8 mouse cellular contexts compared by ENCODE assay signal in genomic region chr11:88046944-88047794, GRCm38 (mm10). TPM values are rescaled to one million over a fixed set of nuclear protein-coding genes. Genes with fewer than 3 reads are reported as not detected.
A peak's percentile ranks its signal among the peaks of the same experiment; 100 is the strongest.
DNase-seq lines count a peak whose midpoint lies in the region; ATAC-seq and TF ChIP-seq lines count a peak whose summit lies in the region.

Gene Srsf1 (plus strand): TSS chr11:88047373.

- intact Hi-C loops in gastrocnemius, adult 2 months (cut with DNase I) = loop anchor here (10.0 kb wide), 1 partner anchor 622 kb away; no protein-coding TSS in a partner anchor
- intact Hi-C loops in left cerebral cortex, adult 2 months (cut with DNase I) = loop anchor here (1.0 kb wide), 1 partner anchor 60 kb away; the partner anchor contains the start of gene Dynll2

- H3K4me3 ChIP-seq in gastrocnemius, adult 2 months = peak within 1 kb of the TSS; percentile 93
- H3K4me3 ChIP-seq in hindbrain, postnatal 0 days (ENCODE audit: low read length) = peak within 1 kb of the TSS; percentile 92
- H3K4me3 ChIP-seq in left cerebral cortex, adult 2 months = peak within 1 kb of the TSS; percentile 100

- H3K9me3 ChIP-seq in hindbrain, postnatal 0 days (ENCODE audit: low read length) = no peaks in the 10 kb centered on the region

- under 1% methylated on average over 60 of the region's 60 CpGs for WGBS in hindbrain, postnatal 0 days

- peak; percentile 85 for ATAC-seq in common myeloid progenitor, adult 5-6 weeks (replicated peaks; ENCODE audit: low read depth, poor library complexity, severe bottlenecking)
- peak; percentile 92 for ATAC-seq in hindbrain, postnatal 0 days
- peak; percentile 89 for ATAC-seq in megakaryocyte, adult 5-6 weeks (ENCODE audit: poor library complexity, severe bottlenecking)

- H3K4me1 ChIP-seq in hindbrain, postnatal 0 days (ENCODE audit: insufficient read depth, low read length) = peaks cover 15% of the 10 kb centered on the region

- H3K27ac ChIP-seq in gastrocnemius, adult 2 months = peak within 1 kb of the TSS; percentile 99
- peak within 1 kb of the TSS; percentile 99 for H3K27ac ChIP-seq in hindbrain, postnatal 0 days
- H3K27ac ChIP-seq in left cerebral cortex, adult 2 months = peak within 1 kb of the TSS; percentile 98

- DNase-seq in ZHBTc4 (ENCODE audit: low read depth, low spot score) = peak; percentile 99
- DNase-seq in gastrocnemius, adult 2 months = peak; percentile 99
- DNase-seq in hindbrain, postnatal 0 days (ENCODE audit: low spot score) = peak; percentile 100
- peak; percentile 96 to 97 for DNase-seq in left cerebral cortex, adult 2 months (ENCODE audit: extremely low spot score in 1 of 2, low spot score in 2 of 2)
- peak; percentile 97 to 98 for DNase-seq in right cerebral cortex, adult 2 months (ENCODE audit: low spot score in 2 of 2)
- DNase-seq in urinary bladder, postnatal 14 days (ENCODE audit: low spot score) = peak; percentile 99

- no peaks in the 10 kb centered on the region for H3K36me3 ChIP-seq in hindbrain, postnatal 0 days (ENCODE audit: insufficient read depth, low read length)

- no peaks in the 10 kb centered on the region for H3K27me3 ChIP-seq in hindbrain, postnatal 0 days (ENCODE audit: insufficient read depth, low read length)

- H3K4me2 ChIP-seq in hindbrain, postnatal 0 days (ENCODE audit: low read depth, low read length) = peak within 1 kb of the TSS; percentile 82

- H3K9ac ChIP-seq in hindbrain, postnatal 0 days (replicated peaks; ENCODE audit: low read length) = peak within 1 kb of the TSS; percentile 90

- no peak; the same call in 1 of the 2 replicates for TF ChIP-seq CTCF in gastrocnemius, adult 2 months (IDR thresholded peaks at IDR 0.05)
- no peak for TF ChIP-seq CTCF in hindbrain, postnatal 0 days (IDR thresholded peaks at IDR 0.05; ENCODE audit: low read depth)
- TF ChIP-seq CTCF in left cerebral cortex, adult 2 months (IDR thresholded peaks at IDR 0.05) = no peak

RNA-seq across cellular contexts. Expression of gene Srsf1, which starts in this region (rescaled TPM):
- 612 and 668 TPM in 2 replicates for total RNA-seq in common myeloid progenitor, adult 5-6 weeks (2017)
- 10 to 100 TPM; 67.5 to 85.8 TPM for total RNA-seq in gastrocnemius, adult 2 months (2021)
- 277 and 332 TPM in 2 replicates for total RNA-seq in hindbrain, postnatal 0 days (2014; rRNA removed)
- 124 and 130 TPM in 2 replicates for polyA plus RNA-seq in hindbrain, postnatal 0 days (2015; fragmentation: Nextera tagmentation; extraction: Ambion mirVana)
- 100 to 1,000 TPM; 184 to 190 TPM for total RNA-seq in left cerebral cortex, adult 2 months (2021)
- total RNA-seq in megakaryocyte, adult 5-6 weeks (2015) = 146 and 156 TPM in 2 replicates
- 369 and 388 TPM in 2 replicates for total RNA-seq in megakaryocyte, adult 5-6 weeks (2017)

Comparison
In these comparisons a context has a peak if more than half of its experiments do, and no peak if none do; other contexts are left out.
1. Peak in every context shown above with its lines: DNase-seq, ATAC-seq, H3K4me3 ChIP-seq and H3K27ac ChIP-seq.